Mouse (Mus musculus): ENCODE results near the gene Lurap1l.
"Not testable (repeated sequence)": the region's sequence is repeated elsewhere in the genome, so short reads cannot be mapped to it uniquely, and the experiment has no call there.

The Lurap1l gene

GRCm38 (mm10) chr4:80917128-80917527 lies 6.7 kb downstream of the Lurap1l start:
- DNase-seq (ENCODE audit: extremely low spot score) = not testable (repeated sequence)

GRCm38 (mm10) chr4:80917812-80918211 lies 7.4 kb downstream of the Lurap1l start:
- no peak for DNase-seq (ENCODE audit: extremely low spot score)

GRCm38 (mm10) chr4:80918526-80919129 lies 8.2 kb downstream of the Lurap1l start:
- DNase-seq (ENCODE audit: extremely low spot score) = no peak

GRCm38 (mm10) chr4:80919217-80919867 lies 8.9 kb downstream of the Lurap1l start:
- DNase-seq (ENCODE audit: extremely low spot score) = no peak

- DNase-seq (ENCODE audit: extremely low spot score) = no peak
Observed at GRCm38 (mm10) chr4:80921646-80922489, 11.4 kb downstream of the Lurap1l start.

- DNase-seq (ENCODE audit: extremely low spot score) = no peak
Observed at GRCm38 (mm10) chr4:80922654-80923053, 12.2 kb downstream of the Lurap1l start.

GRCm38 (mm10) chr4:80924815-80925214 lies 14.4 kb downstream of the Lurap1l start:
- no peak for DNase-seq (ENCODE audit: extremely low spot score)

GRCm38 (mm10) chr4:80925752-80926519 lies 15.5 kb downstream of the Lurap1l start:
- DNase-seq (ENCODE audit: extremely low spot score) = no peak

- no peak for DNase-seq (ENCODE audit: extremely low spot score)
Observed at GRCm38 (mm10) chr4:80934749-80935148, 24.3 kb downstream of the Lurap1l start.

- no peak for DNase-seq (ENCODE audit: extremely low spot score)
Observed at GRCm38 (mm10) chr4:80939115-80939514, 28.7 kb downstream of the Lurap1l start.

- no peak for DNase-seq (ENCODE audit: extremely low spot score)
Observed at GRCm38 (mm10) chr4:80940946-80941345, 30.5 kb downstream of the Lurap1l start.

GRCm38 (mm10) chr4:80941978-80942377 lies 31.5 kb downstream of the Lurap1l start:
- DNase-seq (ENCODE audit: extremely low spot score) = no peak

GRCm38 (mm10) chr4:80944605-80945004 lies 34.2 kb downstream of the Lurap1l start:
- no peak for DNase-seq (ENCODE audit: extremely low spot score)

- DNase-seq (ENCODE audit: extremely low spot score) = no peak
Observed at GRCm38 (mm10) chr4:80949110-80949509, 38.7 kb downstream of the Lurap1l start.

GRCm38 (mm10) chr4:80949720-80950119 lies 39.3 kb downstream of the Lurap1l start:
- DNase-seq (ENCODE audit: extremely low spot score) = no peak

GRCm38 (mm10) chr4:80950280-80950781 lies 39.9 kb downstream of the Lurap1l start:
- no peak for DNase-seq (ENCODE audit: extremely low spot score)

- no peak for DNase-seq (ENCODE audit: extremely low spot score)
Observed at GRCm38 (mm10) chr4:80952653-80953052, 42.2 kb downstream of the Lurap1l start.

GRCm38 (mm10) chr4:80955942-80956341 lies 45.5 kb downstream of the Lurap1l start:
- no peak for DNase-seq (ENCODE audit: extremely low spot score)

- no peak for DNase-seq (ENCODE audit: extremely low spot score)
Observed at GRCm38 (mm10) chr4:80967526-80967925, 57.1 kb downstream of the Lurap1l start.

- DNase-seq (ENCODE audit: extremely low spot score) = no peak
Observed at GRCm38 (mm10) chr4:80971846-80972245, 61.4 kb downstream of the Lurap1l start.

GRCm38 (mm10) chr4:80973896-80974295 lies 63.5 kb downstream of the Lurap1l start:
- DNase-seq (ENCODE audit: extremely low spot score) = no peak

- no peak for DNase-seq (ENCODE audit: extremely low spot score)
Observed at GRCm38 (mm10) chr4:80990819-80991218, 80.4 kb downstream of the Lurap1l start.

Measured in embryo, embryonic 9.5 days (tissue).